Mouse (Mus musculus) spleen, postnatal 10 days (tissue): ENCODE measurements around the gene Irf2.

ENCODE experiments used
- DNase-seq, 2 experiments: peaks; one replicate each; pipeline ENCODE4 v3.0.0; 2021 to 2022; ENCODE audit warnings: low spot score in 2 of 2

Irf2 gene

DNA sequence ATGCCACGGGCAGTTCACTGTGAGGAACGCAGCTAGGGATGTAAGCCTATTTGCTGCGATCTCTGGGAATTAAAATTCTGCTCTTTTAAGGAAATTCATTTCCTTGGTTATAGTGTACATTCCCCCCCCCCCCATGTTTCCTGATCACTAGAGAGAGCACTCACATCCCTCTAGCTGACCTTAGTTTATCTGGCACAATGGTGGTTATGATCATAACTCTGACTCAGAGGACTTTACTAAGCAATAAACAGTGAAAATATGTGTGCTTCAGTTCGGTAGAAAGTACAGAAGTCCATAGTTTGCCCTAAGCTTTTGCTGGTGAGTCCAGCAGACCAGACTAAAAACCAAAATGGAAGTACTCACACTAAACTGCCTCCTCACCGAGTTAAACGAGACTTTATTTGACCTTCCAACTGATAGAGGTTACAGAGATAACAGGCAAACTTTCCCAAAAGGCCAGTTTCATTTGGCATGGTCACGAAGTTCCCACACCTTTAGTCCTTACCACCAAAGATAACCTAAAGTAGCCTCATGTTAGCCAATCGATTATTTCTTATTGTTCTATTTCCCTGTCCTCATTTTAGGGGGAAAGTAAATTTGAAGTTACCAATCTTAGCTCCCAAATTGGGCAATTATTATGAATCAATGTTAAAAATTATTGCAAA is 142.4 kb downstream of the Irf2 start:
- no peak for DNase-seq

DNA sequence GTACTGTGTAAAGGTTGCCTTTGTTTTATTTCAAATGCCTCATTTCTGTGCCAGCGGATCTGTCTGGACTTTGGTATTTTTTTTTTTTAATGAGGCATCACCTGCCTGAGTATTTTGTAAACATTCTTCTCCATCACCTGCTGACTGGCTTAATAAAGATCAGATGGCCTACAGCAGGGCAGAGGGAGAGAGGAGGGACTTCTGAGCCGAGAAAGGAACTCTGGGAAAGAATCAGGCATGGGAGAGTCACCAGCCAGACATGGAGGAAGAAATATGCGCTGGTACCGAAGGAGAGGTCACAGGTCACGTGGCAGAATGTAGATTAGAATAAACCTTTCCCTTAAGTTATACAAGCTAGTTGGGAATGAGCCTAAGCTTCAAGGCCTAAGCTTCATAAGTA is 143.2 kb downstream of the Irf2 start:
- no peak for DNase-seq

DNA sequence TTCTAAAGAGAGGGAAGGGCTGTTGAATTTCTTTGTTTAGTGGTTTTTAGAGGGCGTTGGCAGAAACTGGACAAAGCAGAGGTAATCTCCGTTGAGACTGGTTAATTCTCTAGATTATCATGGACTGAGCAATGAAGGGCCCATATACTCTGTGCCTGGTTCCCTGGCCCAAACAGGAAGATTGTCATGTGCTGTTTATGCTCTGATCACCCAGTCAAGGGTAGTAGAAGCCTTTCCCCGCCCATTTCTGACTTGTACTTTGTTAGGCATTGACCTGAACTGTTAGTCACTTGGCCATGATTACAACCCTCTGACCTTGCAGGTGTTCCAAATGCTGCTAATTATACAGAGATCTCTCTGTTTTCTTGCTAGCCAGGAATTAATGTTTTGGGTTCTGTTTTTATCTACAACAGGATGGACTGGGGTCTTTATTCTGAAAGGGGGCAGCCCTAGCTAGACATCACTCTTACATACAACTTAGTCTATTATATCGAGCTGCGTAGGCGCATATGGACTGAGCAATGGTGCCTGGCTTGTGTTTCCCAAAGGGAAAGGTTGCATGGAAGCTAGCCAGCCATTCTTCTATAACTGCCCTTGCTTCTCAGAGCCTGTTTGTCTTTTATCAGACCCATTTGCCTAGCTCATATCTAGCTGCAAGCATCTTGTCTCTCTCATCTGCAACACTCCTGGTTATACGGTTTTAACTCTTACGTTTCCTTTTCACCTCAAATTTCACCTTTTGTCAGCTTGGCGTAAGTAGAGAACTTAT is 143.9 kb downstream of the Irf2 start:
- DNase-seq = no peak

- DNase-seq = no peak
Observed at GRCm38 (mm10) chr8:46885786-46886185, 146.3 kb downstream of the Irf2 start.

DNA sequence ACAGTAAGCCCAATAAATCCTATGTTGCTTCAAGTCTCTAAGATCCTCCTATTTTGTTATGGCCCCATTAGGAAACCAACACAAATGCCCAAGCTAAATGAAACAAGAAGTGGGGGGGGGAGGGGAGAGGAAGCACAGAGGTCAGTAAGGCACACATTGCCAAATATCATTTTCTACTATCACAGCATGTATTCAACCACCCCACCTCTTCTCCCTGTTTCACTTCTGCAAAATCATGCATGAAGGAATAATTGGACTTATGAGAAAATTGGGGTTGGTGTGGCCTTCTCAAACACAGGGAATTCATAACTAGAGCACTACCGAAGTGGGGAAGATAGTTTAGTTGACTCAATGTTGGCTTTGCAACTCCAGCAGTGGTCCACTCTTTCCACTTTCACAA is 146.7 kb downstream of the Irf2 start:
- DNase-seq = no peak

DNA sequence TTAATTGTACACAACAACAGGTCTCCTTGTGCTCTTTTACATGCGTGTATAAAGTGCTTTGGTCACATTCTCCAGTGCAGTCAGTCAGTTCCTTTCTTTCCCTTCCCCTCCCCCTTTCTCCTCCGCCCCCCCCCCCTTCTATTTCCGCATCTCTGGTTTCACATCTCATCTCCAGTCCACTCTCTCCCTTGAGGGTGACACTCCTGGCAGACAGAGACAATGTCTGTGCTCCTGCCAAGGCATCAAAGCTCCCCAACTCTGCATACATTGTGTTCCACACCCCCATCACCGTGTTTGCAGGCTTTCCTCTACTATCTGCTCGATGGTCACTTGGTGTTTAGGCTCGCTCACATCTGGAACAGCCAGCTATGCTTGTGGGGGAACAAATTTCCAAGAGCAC is 147.9 kb downstream of the Irf2 start:
- DNase-seq = no peak

DNA sequence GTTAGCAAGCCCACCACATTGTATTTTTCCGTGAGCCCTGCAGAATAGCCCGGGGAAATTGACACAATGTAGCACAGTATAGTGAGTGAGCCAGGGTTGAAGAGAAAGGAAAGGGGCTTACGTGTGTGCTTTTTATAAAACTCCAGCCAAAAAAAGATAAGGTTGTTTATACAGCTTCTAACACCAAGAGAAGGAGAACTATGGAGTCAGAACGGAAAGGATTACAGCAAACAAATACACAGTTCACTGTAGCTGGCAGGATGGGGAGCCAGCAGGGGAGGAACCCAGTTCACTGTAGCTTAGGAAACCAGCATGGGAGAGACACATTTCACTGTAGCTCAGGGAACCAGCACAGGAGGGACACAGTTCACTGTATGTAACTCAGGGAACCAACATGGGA is 149.0 kb downstream of the Irf2 start:
- DNase-seq = no peak

DNA sequence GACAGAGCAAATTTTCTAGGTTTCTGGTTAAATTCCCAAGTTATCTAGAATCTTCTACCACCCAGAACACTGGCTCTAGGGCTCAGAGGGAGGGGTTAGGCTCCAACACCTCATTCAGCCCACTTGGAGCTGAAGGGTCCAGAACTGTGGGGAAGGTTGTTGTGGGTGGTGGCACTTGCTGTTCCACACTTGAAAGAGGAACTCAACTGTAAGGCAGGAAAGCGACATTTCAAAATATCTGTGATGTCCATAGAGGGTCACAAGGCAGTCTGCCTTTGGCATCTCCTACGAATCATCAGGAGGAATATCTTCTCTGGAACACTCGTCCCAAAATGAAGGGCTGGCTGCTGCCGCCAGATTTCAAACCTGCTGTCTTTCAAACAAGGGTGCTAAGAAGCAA is 150.7 kb downstream of the Irf2 start:
- no peak for DNase-seq

DNA sequence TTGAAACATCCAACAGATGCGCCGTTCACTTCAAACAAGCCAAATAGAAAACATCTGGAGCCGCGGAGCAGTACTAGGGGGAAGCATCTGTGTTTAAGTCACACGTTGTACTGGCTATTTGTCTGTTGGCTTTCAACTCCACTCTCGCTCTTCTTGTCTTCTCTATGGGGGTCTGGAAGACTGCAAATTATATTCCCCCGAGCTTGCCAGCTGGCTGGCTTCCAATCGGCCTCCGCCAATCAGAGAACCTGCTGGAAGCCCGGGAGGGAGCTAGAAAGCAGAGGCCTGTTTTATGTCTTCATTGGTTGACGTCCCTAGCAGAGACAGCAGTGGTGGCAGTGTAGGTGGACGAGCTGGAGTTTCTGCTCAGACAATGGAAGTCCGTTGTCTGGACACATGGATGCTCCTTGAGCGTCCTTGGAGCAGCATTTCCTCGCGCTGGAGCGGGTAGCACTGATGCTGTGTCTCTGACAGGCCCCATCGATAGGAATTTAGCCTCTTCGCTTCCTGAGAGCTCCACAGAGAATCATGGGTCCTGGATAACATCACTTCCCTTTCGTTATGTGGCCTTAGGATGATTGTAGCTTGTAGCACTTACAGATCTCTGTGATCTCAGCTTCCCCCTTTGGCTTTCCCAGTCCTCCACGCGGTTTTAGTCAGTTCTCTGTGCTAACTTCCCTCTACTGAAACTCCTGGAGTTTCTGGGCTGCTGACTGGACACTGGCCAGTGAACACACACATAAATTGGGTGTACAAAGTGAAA is 153.2 kb downstream of the Irf2 start:
- DNase-seq = no peak

DNA sequence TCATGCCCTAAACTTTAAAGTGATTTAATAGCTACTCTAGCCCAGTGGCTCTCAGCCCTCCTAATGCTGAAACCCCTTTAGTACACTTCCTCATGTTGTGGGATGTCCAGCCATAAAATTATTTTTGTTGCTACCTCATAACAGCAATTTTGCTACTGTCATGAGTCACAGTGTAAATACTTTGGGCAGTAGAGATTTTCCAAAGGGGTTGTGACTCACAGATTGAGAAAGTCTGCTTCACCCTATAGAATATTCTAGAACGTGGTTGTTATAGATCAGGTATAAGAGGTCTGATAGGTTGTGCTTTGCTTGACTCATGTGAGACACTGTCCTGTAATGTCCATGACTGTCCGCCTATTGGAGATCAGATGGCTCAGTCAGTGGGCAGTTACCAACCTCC is 154.9 kb downstream of the Irf2 start:
- no peak for DNase-seq

GRCm38 (mm10) chr8:46896005-46896404 is 156.5 kb downstream of the Irf2 start:
- no peak for DNase-seq

DNA sequence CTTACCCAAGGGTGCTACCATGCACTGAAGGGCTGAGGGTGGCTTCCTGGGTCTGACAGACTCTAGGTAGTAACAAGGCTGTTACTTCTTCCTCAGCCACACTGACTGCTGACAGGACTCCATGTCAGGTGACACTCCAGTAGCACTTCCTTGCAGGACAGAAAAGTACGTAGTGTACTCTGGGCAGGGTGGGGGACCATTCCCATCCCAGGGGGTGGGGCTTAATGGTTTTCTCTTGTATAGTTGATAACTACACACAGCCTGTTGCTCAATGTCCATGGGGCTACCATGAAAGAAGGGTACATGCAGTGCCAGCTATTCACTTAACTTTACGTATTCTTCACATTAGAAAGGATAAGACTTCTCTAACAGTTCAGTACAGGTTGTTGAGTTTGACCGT is 157.2 kb downstream of the Irf2 start:
- DNase-seq = no peak
